Mouse (Mus musculus): ENCODE results near the gene Vmn2r29.
"Not testable (repeated sequence)": the region's sequence is repeated elsewhere in the genome, so short reads cannot be mapped to it uniquely, and the experiment has no call there.

DNA sequence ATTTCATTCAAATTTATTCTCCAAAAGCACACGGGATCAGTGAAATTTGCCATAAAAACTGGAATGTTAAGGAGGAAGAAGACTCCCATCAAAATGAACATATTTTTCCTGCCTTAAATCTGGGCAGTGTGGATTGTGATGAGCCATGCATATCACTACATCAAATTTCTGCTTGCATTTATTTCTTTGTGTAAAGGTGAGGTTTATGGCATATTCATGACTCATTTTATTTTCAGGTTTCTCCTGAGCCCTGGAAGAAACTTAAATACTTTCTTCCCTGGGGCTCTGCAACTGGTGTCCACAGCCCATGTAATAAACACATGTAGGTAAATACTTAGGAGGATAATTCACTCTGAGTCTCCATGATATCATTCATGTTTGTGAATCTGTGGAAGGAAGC, at the start of gene Vmn2r29:
- not testable (repeated sequence) for TF ChIP-seq CTCF (IDR thresholded peaks at IDR 0.05; ENCODE audit: borderline replicate concordance, control insufficient read depth, extremely low read depth, insufficient read depth, low read length, poor library complexity); POLR2A (IDR thresholded peaks at IDR 0.05; ENCODE audit: control insufficient read depth, extremely low read depth, insufficient read depth, low read length, poor library complexity)

Data from thymus, adult 2 months (tissue).